Mouse (Mus musculus): ENCODE measurements around the gene Wdfy3.

DNA sequence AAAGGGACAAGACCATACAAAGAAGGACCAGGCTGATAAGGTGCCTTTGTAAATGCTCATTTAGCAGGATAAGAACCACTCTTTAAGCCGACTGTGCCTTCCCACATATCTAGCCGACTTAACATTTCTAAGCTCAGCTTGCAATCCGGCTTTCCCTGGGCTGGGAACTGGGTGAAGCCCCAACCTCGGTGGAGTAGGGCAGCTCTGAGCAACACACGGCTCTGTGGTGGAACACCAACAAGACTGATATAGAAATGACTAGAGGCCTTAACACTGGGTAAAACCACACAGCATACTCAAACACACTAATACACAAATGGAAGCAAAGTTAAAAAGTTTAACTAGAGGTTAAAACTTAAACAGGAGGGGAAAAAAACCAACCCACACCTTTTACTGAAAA is 7.9 kb downstream of the Wdfy3 start:
- TF ChIP-seq POLR2A (IDR thresholded peaks at IDR 0.05; ENCODE audit: borderline replicate concordance, extremely low read depth, low read depth, low read length) (no peak), CTCF (IDR thresholded peaks at IDR 0.05; ENCODE audit: insufficient read depth, low read length) (no peak)

Data from lung, adult 2 months (tissue).